Mouse (Mus musculus): Measurements from ENCODE around the gene Emid1.

GRCm38 (mm10) chr11:5197068-5197467 is 45.0 kb upstream of the Emid1 start:
- TF ChIP-seq CTCF (IDR thresholded peaks at IDR 0.05; ENCODE audit: borderline replicate concordance, control insufficient read depth, extremely low read depth, insufficient read depth, low read length, poor library complexity) (no peak), POLR2A (IDR thresholded peaks at IDR 0.05; ENCODE audit: control insufficient read depth, extremely low read depth, insufficient read depth, low read length, poor library complexity) (no peak)
